Mouse (Mus musculus) E14TG2a.4 (cell line): ENCODE results near the gene Ms4a13.
"Not testable (repeated sequence)": the region's sequence is repeated elsewhere in the genome, so short reads cannot be mapped to it uniquely, and the experiment has no call there.

Experiments used
- H3K27me3 ChIP-seq: 2 replicates; pipeline ENCODE4 v1.6.1; 2014; ENCODE audit warnings: low read length, control low read depth; ENCODE audit not compliant: insufficient read depth
- H3K36me3 ChIP-seq: 2 replicates; pipeline ENCODE4 v1.6.1; 2014; ENCODE audit warnings: low read length, control low read depth; ENCODE audit not compliant: insufficient read depth
- H3K4me1 ChIP-seq: replicated peaks from 2 replicates; pipeline ENCODE4 v1.6.1; 2014; ENCODE audit warnings: low read depth, low read length, control low read depth
- H3K4me3 ChIP-seq: replicated peaks from 2 replicates; pipeline ENCODE4 v1.5.1; 2014; ENCODE audit warnings: mild to moderate bottlenecking, low read length
- H3K9me3 ChIP-seq: 2 replicates; pipeline ENCODE4 v1.6.1; 2014; ENCODE audit warnings: low read length, control low read depth
- CTCF ChIP-seq: conservative IDR thresholded peaks from 2 replicates; pipeline ENCODE4 v1.5.1; 2014; ENCODE audit warnings: low read length
- NANOG ChIP-seq: IDR thresholded peaks from 2 replicates; pipeline ENCODE4 v1.6.1; 2014; ENCODE audit warnings: borderline replicate concordance, low read length, mixed read lengths
- POU5F1 ChIP-seq: IDR thresholded peaks from 2 replicates; pipeline ENCODE4 v1.6.1; 2014; ENCODE audit warnings: low read length, borderline replicate concordance

The Ms4a13 gene

DNA sequence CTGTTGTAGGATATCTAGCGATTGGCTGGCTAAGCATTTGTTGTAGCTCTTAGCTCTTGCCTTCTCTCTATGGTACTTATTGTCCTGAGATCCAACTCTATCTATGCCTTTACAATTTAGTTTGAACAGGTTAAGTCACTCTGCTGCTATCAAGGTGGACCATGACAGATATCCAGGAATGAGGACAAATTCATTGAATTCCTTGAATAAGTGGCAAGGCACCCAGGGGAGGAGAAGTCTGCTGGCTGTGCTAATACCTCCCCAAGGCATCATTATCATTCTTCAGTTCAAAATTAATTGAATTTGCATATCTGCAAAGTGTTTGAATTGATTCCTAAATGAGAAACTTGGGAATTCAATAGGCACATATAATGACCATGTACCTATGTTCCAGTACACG is 19.1 kb downstream of the Ms4a13 start:
- H3K27me3 ChIP-seq: no peaks in the 10 kb centered on the region
- H3K36me3 ChIP-seq: no peaks in the 10 kb centered on the region
- TF ChIP-seq POU5F1 (no peak), CTCF (no peak), NANOG (no peak)
- no peaks in the 10 kb centered on the region for H3K4me1 ChIP-seq
- H3K9me3 ChIP-seq: no peaks in the 10 kb centered on the region
- H3K4me3 ChIP-seq: no peak overlapping the region

DNA sequence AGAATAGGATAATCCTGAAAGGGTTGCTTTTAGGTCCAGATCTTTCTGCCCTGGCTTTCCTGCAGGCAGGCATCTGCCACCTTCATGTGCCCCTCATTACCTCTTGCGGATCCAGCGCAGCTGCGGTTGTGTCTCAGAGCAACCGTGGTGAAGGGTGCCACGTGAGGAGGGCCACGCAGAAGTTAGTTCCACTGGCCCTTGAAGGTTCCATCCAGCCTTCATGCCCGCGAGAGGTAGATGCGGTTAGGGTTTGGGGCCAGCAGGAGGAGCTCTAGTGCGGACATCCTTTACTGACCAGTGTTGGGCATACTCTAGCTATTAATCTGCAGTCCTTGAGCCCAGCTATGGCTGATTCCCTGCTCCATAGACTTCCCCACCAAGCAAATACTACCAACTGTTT is 31.4 kb downstream of the Ms4a13 start, which contains the start of gene 1700025F22Rik:
Gene 1700025F22Rik (minus strand): TSS at position 149 of the 400 bp plus-strand sequence.
- Histone ChIP-seq H3K27me3 (no peaks in the 10 kb centered on the region), H3K9me3 (no peaks in the 10 kb centered on the region), H3K4me1 (no peaks in the 10 kb centered on the region), H3K4me3 (no peak within 1 kb of the TSS), H3K36me3 (no peaks in the 10 kb centered on the region)
- peak; percentile 63 for TF ChIP-seq CTCF
- TF ChIP-seq POU5F1: no peak

DNA sequence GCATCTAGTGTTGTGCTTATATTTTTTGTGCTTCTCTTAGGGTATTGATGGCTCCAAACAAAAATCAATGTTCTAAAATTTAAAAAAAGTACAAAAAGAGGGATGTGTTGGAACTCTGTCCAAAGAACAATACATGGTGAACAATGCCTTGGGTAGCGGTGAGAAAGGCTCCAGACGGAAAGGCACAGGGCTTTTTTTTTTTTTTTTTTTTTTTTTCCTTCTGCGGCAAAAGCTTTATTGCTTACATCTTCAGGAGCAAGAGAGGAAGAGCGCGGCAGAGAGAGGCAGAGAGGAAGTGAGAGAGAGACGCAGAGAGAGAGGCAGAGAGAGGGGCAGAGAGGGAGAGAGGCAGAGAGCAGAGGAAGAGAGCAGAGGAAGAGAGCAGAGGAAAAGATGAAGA is 38.6 kb downstream of the Ms4a13 start:
- H3K36me3 ChIP-seq, H3K4me3 ChIP-seq, H3K27me3 ChIP-seq, H3K9me3 ChIP-seq, H3K4me1 ChIP-seq: not testable (repeated sequence)

DNA sequence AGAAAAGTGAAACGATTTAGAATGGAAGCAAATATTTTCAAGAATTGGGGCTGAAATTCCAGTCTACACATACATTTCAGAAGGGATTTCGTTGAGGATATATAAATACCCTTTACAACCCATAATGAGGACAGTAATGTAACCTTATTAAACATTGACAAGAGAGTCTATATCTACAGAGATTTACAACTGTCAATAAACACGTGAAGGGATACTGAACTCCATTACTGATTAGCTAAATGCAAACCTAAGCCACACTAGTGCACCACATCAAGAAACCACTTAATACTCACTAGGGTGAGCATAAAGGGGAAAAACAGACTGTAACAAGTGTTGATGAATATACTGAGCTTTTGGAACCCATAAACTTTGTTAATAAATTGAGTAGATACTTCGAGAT is 61.2 kb downstream of the Ms4a13 start:
- TF ChIP-seq POU5F1: no peak
- no peak for TF ChIP-seq CTCF
- no peak for TF ChIP-seq NANOG
- no peaks in the 10 kb centered on the region for H3K36me3 ChIP-seq

DNA sequence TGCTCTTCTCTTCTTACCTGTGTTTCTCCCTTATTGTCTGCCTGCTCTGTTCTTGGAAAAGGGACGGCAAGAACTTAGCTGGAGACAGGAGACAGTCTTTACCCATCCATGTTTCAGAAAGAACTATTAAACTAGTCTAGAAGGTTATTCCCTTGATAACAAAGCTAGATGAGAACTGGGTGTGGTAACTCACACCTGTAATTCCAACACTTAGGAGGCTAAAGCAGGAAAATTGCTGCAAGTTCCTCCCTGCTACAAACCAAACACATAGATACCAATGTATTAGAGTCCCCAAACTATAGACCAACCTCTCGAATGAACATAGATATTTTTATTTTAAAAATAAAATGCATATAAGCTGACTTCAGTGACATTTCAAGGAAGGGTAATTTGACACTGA is 61.7 kb downstream of the Ms4a13 start:
- Histone ChIP-seq H3K4me3 (no peak overlapping the region), H3K4me1 (no peaks in the 10 kb centered on the region), H3K36me3 (no peaks in the 10 kb centered on the region), H3K27me3 (no peaks in the 10 kb centered on the region), H3K9me3 (no peaks in the 10 kb centered on the region)
- TF ChIP-seq POU5F1: no peak
- TF ChIP-seq CTCF: no peak
- no peak for TF ChIP-seq NANOG

More for the DNA sequence above, 61.2 kb downstream of the Ms4a13 start:
- Histone ChIP-seq H3K4me1 (no peaks in the 10 kb centered on the region), H3K27me3 (no peaks in the 10 kb centered on the region), H3K9me3 (no peaks in the 10 kb centered on the region), H3K4me3 (no peak overlapping the region)

DNA sequence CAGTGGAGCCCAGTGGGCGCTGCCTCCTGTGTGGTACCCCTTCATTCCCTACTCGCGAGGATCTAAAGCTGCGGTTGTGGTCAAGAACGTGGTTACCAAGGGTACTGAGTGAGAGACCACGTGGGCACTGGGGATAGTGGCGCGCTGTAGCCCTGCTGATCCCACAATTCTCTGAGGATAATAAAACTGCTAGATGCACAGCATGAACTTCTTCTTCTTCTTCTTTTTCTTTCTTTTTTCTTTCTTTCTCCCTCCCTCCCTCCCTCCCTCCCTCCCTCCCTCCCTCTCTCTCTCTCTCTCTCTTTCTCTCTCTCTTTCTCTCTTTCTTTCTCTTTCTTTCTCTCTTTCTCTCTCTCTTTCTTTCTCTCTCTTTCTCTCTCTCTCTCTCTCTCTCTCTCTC is 65.8 kb downstream of the Ms4a13 start, which contains the start of gene 1700017D01Rik:
Gene 1700017D01Rik (minus strand): TSS at position 101 of the 400 bp plus-strand sequence.
- H3K4me3 ChIP-seq, H3K27me3 ChIP-seq, H3K4me1 ChIP-seq, H3K36me3 ChIP-seq, H3K9me3 ChIP-seq: not testable (repeated sequence)

DNA sequence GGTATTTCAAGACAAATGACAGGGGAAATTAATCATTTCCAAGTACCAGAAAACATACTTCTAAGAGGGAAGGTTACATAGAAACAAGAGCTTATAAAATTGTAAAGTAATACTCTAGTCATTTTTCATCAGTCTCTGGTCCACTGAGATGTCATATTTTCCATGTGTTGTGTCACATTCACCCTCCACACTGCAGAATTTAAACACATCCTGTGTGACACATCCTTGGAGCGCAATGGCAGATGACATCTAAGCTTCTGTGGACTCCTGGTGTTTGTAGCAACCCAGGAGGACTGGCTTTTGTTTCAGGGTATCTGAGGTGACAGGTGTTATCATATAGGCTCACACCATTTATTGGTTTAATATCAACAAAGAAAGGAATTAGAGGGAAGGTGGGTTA is 66.8 kb downstream of the Ms4a13 start:
- Histone ChIP-seq H3K27me3 (0 out of 2 replicates have a peak, but pooled peaks cover 3% of the 10 kb centered on the region), H3K4me1 (no peaks in the 10 kb centered on the region), H3K9me3 (no peaks in the 10 kb centered on the region), H3K4me3 (no peak overlapping the region), H3K36me3 (no peaks in the 10 kb centered on the region)
- TF ChIP-seq NANOG (no peak), POU5F1 (no peak), CTCF (no peak)

DNA sequence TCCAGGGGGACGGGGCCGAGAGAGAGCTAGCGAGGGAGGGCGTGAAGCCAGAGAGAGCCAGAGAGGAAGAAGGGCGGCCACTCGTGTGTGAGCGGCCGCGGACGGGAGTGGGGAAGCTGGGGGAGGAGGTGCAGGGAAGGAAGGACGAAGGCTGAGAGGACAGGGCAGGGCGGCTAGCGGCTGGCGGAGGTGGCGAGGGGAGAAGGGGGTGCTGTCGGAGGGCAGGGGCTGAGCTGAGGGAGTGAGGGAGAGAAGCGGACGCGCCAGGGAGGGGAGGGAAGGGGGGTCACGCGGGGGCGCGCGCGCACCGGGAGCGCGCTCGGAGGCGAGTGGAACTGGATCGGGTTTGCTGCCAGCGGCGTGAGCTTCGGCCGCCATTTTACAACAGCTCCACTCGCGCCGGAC is 75.5 kb downstream of the Ms4a13 start:
- H3K27me3 ChIP-seq: peaks cover 27% of the 10 kb centered on the region
- not testable (repeated sequence) for H3K9me3 ChIP-seq, H3K36me3 ChIP-seq, H3K4me1 ChIP-seq
- H3K4me3 ChIP-seq: peak overlapping the region; percentile 71
